Mouse (Mus musculus) brain, embryonic 18.5 days (tissue): ENCODE measurements around the gene Opcml.
A peak's percentile ranks its signal among the peaks of the same experiment; 100 is the strongest.

ENCODE experiments used
- DNase-seq: peaks from one replicate; pipeline ENCODE4 v3.0.0-alpha.2; 2012; ENCODE audit warnings: low read depth, low spot score

Opcml gene

GRCm38 (mm10) chr9:28319021-28319755 is 528.6 kb downstream of the Opcml start:
- no peak for DNase-seq

- DNase-seq, result no peak
Measured at GRCm38 (mm10) chr9:28319802-28320201, 529.2 kb downstream of the Opcml start.

DNA sequence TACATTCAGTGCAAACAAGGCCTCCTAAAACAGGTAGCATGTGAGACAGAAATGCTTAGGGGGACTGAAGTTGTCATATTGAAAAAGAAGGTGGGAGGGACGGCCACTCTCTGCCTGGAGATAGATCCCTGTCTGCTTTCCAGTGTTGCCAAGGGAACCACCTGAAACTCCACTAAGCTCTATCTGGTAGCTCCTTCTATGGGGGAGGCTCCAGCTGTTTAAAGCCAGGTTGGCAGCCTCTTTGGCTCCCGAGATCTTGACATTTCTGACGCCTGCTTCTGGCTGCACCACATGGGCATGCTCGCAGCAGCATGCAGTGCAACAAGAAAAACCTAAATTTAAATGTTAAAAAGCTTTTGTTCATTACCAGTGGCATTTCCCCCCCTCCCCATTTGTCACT is 537.4 kb downstream of the Opcml start:
- DNase-seq, result no peak

- no peak for DNase-seq
Measured at GRCm38 (mm10) chr9:28328434-28328833, 537.9 kb downstream of the Opcml start.

- no peak for DNase-seq
Measured at GRCm38 (mm10) chr9:28329477-28329876, 538.9 kb downstream of the Opcml start.

DNA sequence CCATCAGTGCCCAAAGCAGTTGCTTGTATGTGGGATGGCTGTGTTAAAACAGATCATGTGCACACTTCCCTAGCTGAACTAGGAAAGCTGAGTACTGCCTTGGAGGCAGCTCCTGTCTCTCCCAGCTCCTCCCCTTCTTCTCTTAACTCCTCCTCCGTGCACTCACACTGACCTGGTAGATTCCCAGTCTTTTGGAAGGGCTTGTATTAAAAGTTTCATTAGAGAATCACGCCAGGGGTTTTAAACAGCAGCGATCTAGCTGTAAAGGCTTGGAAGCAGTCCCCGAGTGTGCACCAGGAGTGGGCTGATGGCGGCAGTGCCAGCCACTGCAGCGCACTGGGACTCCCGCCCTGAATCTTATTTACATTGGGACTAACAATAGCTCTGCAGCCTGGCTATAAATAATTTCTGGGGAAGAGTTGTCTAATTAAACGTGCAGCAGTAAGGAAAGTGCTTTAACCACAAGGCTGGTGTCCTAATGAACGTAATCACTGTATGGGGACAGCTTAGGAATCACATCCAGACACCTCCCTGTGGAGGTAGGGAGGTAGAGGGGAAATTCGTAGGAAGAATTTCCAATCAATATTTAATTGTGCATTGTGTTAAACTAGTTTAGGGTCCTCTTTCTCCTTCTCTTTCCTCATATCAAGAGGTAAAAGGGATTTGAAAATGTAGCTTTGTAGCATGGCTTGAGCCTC is 546.1 kb downstream of the Opcml start:
- DNase-seq, result no peak

DNA sequence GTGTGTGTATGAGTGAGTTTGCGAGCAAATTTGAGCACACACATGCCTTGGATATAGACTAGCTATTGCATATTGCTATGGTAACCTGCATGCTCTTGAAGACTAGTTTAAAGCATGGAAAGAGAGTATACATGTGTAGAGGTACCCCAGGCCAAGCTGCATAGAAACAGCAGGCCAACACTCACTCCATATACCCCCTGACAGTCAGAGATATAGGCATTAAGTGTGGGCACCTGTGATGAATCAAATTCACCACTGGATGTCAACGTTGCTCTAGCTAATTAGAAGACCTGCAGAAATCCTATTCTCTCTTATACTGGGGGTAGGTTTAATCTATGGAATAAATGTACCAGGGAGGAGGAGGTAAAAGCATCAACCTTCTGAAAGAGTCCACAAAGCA is 547.3 kb downstream of the Opcml start:
- no peak for DNase-seq

DNA sequence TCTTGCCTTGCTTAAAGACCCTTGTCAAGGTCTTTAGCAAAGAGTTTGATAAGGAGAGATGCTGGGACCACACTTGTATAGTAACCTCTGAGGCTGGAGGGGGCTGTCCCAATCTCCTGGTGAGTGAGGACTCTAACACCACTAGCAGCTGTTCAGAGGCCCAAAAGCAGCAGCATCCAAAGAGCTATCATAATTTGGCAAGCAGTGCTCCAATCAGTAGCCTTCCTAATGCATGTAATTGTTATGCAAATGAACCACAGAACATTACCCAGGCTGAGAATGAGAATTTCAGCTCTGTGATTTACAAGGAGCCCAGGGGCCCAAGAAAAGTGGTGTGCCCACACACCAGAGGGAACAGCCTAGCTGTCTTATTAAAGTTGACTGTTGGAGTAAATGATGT is 564.4 kb downstream of the Opcml start:
- DNase-seq, result no peak

DNA sequence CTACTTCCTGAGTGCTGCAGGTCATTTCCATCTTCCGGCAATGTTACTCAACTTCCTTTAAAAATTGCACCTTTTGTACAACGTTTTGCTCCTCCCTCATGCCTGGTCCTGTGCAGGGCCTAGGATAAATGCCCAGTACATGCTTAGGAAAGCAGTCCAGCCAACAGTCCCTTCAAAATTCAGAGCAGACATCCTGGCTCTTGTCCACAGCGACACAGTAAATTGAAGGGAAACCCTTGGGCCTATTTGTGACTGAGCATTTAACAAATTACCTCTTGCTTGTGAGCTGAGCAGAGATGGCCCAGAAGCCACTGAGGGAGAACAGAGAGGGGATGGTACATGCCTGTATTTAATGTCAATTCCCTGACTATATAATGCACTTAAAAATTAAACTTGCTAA is 567.4 kb downstream of the Opcml start:
- DNase-seq, result no peak

DNA sequence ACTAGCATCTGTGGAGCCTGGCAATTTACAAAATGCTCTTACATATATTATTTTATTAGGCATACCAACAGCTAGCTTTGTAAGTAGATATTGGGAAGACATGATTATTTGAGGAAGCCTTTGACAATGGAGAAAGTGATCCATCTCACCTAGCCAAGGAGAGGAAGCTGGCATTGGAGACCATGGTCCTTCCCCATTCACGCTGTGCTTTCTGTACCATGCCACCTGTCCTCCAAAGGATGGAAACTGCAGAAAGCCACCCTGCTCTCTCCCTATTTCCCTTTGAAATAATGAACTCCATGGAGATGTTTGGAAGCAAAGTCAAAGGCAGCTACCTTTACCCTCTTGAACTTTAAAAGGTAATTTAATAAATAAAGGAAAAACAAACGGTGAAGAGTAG is 570.1 kb downstream of the Opcml start:
- DNase-seq, result no peak

DNA sequence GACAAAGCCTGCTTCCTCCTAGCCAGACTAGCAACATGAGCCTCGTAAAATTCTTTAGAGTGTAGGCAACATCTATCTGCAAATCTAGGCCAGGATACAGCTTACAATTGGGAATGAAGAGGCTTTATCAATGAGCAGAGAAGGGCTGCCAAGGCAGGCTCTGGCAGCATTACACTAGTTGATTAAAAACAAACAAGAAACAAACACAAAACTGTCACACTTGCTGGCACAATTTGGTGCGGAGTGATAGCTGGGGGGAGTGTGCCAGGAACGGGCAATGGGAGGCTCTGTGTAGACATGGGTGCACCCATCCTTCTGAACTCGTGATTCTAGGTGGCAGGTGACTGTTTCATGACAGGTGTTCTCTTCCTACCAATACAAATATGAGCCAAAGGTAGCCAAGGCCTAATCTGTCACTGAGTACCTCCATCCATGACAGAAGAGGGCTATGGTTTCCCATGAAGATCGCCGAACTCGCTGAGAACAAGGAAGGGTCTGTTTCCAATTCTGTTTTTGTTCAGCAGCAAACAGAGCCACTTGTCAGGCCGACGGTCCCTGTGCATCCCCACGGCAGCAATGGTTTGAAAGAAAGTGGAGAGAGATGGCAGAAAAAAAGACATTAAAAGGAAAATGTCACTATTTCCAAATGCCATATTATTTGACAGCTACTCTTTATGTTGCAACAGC is 574.0 kb downstream of the Opcml start:
- DNase-seq, result peak; percentile 36

DNA sequence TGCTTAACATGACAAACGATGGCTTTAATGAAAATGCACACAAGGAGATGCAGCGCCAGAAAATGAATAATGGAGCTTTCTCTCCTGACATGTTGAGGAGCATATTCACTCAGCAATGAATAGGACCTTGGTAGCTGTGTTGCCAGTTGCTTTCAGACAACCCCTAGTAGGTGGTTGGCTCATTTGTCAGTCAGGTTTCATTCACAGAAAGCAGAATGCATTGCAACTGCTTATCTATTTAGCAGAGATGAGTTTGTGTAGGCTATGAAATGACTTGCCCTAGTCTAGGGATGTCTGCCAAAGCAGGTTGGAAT is 574.5 kb downstream of the Opcml start:
- DNase-seq, result peak; percentile 34

- no peak for DNase-seq
Measured at GRCm38 (mm10) chr9:28386527-28387175, 596.1 kb downstream of the Opcml start.

DNA sequence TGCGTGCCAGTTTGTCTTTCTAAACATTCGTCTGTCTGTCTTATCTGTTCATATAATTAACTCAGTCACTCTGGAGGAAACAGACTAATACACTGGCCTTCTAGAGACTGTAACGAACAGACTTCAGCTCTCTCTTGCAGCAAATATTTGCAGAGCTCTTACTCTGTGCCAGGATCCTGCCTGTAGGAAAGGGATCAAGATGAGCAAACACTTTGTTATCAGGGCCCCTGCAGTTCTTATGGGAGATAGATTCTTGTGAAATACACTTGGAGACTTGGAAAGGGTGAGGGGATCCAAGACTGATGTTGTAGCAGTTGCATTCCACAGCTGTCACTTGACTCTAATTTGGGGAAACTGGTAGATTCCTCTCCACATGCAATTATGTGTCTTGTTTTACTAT is 604.6 kb downstream of the Opcml start:
- DNase-seq, result no peak

- no peak for DNase-seq
Measured at GRCm38 (mm10) chr9:28395638-28396037, 605.1 kb downstream of the Opcml start.

- DNase-seq, result no peak
Measured at GRCm38 (mm10) chr9:28402770-28403650, 612.4 kb downstream of the Opcml start.

- no peak for DNase-seq
Measured at GRCm38 (mm10) chr9:28403831-28404562, 613.4 kb downstream of the Opcml start.

- DNase-seq, result no peak
Measured at GRCm38 (mm10) chr9:28404616-28405015, 614.0 kb downstream of the Opcml start.

DNA sequence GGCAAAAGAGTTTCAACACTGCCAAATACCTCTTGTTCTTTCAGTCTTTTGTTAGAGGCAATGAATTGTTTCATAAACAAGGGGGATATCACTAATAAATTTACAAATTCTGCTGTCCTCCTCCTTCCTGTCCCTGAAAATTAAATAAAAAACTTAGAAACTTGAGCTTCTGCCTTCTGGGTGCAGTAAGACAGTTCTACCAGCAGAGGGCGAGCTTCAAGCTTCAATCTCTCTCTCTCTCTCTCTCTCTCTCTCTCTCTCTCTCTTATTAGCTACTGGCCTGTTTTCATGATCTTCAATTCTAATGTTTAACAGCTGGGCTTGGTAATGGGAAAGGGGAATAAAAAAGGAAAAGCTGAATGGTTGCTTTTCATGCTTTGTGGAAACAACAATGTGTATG is 615.2 kb downstream of the Opcml start:
- no peak for DNase-seq

- no peak for DNase-seq
Measured at GRCm38 (mm10) chr9:28420808-28421207, 630.2 kb downstream of the Opcml start.

GRCm38 (mm10) chr9:28423407-28423806 is 632.8 kb downstream of the Opcml start:
- no peak for DNase-seq
